8 mouse cellular contexts compared by ENCODE assay signal in genomic region chr13:52904175-52904574, GRCm38 (mm10). TPM values are rescaled to one million over a fixed set of nuclear protein-coding genes. Genes with fewer than 3 reads are reported as not detected.
DNase-seq lines count a peak whose midpoint lies in the region; ATAC-seq and TF ChIP-seq lines count a peak whose summit lies in the region.

No protein-coding gene starts in this region.

- peaks cover 5% of the 10 kb centered on the region; the same call in 1 of the 2 replicates for H3K36me3 ChIP-seq in forebrain, embryonic 16.5 days (ENCODE audit: control insufficient read depth, insufficient read depth)
- peaks cover 16% of the 10 kb centered on the region for H3K36me3 ChIP-seq in midbrain, postnatal 0 days (ENCODE audit: insufficient read depth, low read length)

- no peaks in the 10 kb centered on the region for H3K27me3 ChIP-seq in forebrain, embryonic 16.5 days (replicated peaks; ENCODE audit: control insufficient read depth, insufficient read depth, low read length)
- H3K27me3 ChIP-seq in midbrain, postnatal 0 days (ENCODE audit: insufficient read depth, low read length) = no peaks in the 10 kb centered on the region

- 0 out of 2 replicates have a peak, but pooled peaks have one; percentile 14 for ATAC-seq in forebrain, embryonic 16.5 days
- ATAC-seq in midbrain, postnatal 0 days (ENCODE audit: low FRiP score) = no peak
- no peak for ATAC-seq in inflammation-experienced regulatory T-cells, adult 6 months
- ATAC-seq in megakaryocyte progenitor cell, adult 5-6 weeks (replicated peaks; ENCODE audit: poor library complexity) = no peak

- peak; percentile 34 for DNase-seq in kidney, postnatal 14 days
- DNase-seq in kidney, adult 9 months = no peak
- peak; percentile 50 for DNase-seq in embryo, embryonic 11 days
- DNase-seq in midbrain, postnatal 0 days (ENCODE audit: low spot score) = peak; percentile 19
- no peak for DNase-seq in adrenal gland, adult 8-10 months

- no peak overlapping the region for H3K4me3 ChIP-seq in forebrain, embryonic 16.5 days (replicated peaks; ENCODE audit: low read length)
- H3K4me3 ChIP-seq in midbrain, postnatal 0 days (ENCODE audit: low read depth, low read length) = no peak overlapping the region

- peaks cover 13% of the 10 kb centered on the region for H3K4me1 ChIP-seq in forebrain, embryonic 16.5 days (replicated peaks; ENCODE audit: control insufficient read depth, insufficient read depth, low read length)
- no peaks in the 10 kb centered on the region for H3K4me1 ChIP-seq in midbrain, postnatal 0 days (ENCODE audit: insufficient read depth, low read length)

- no peak overlapping the region for H3K9ac ChIP-seq in forebrain, embryonic 16.5 days (replicated peaks; ENCODE audit: low read depth, low read length)
- no peak overlapping the region for H3K9ac ChIP-seq in midbrain, postnatal 0 days (replicated peaks; ENCODE audit: low read length, poor library complexity, severe bottlenecking)

- H3K4me2 ChIP-seq in forebrain, embryonic 16.5 days (ENCODE audit: low read length) = no peak overlapping the region
- no peak overlapping the region for H3K4me2 ChIP-seq in midbrain, postnatal 0 days (ENCODE audit: low read depth, low read length, poor library complexity, severe bottlenecking)

- H3K27ac ChIP-seq in forebrain, embryonic 16.5 days (ENCODE audit: low read length) = no peak overlapping the region
- no peak overlapping the region for H3K27ac ChIP-seq in midbrain, postnatal 0 days (ENCODE audit: low read depth, low read length)

- 44% methylated on average over 6 of the region's 6 CpGs for WGBS in forebrain, embryonic 16.5 days
- WGBS in midbrain, postnatal 0 days = 41% methylated on average over 6 of the region's 6 CpGs

- no peak for TF ChIP-seq CTCF in midbrain, postnatal 0 days (IDR thresholded peaks at IDR 0.05)

- no peaks in the 10 kb centered on the region for H3K9me3 ChIP-seq in forebrain, embryonic 16.5 days (ENCODE audit: control insufficient read depth, low read length)
- H3K9me3 ChIP-seq in midbrain, postnatal 0 days (ENCODE audit: low read length) = no peaks in the 10 kb centered on the region

RNA-seq across cellular contexts. Expression of gene Auh, which starts 25.3 kb away (rescaled TPM):
- polyA plus RNA-seq in forebrain, embryonic 16.5 days (2015; fragmentation: Nextera tagmentation; extraction: Ambion mirVana) = 60.9 and 63.5 TPM in 2 replicates
- 33.7 and 53.9 TPM in 2 replicates for total RNA-seq in midbrain, postnatal 0 days (2014; rRNA removed)
- 55.9 and 59.6 TPM in 2 replicates for polyA plus RNA-seq in midbrain, postnatal 0 days (2015; fragmentation: Nextera tagmentation; extraction: Ambion mirVana)
- total RNA-seq in adrenal gland, adult 8-10 months (2022) = 100 to 1,000 TPM; 136 to 150 (median 143) TPM
- 10 to 100 TPM; 25.0 to 28.2 (median 26.2) TPM for polyA plus RNA-seq in inflammation-experienced regulatory T-cells, adult 6 months (2017; shearing (Covaris generic))
- 34.3 and 35.9 TPM in 2 replicates for total RNA-seq in megakaryocyte progenitor cell, adult 5-6 weeks (2015)
- 32.4 and 34.3 TPM in 2 replicates for total RNA-seq in megakaryocyte progenitor cell, adult 5-6 weeks (2017)

Comparison
In these comparisons a context has a peak if more than half of its experiments do, and no peak if none do; other contexts are left out.
1. DNase-seq: peak in kidney, postnatal 14 days (single experiment), embryo, embryonic 11 days (single experiment) and midbrain, postnatal 0 days (single experiment); none in kidney, adult 9 months (single experiment) and adrenal gland, adult 8-10 months (single experiment).